Mouse (Mus musculus) embryo, embryonic 9.5 days (tissue): ENCODE measurements around the gene Rbmy.
"Not testable (repeated sequence)": the region's sequence is repeated elsewhere in the genome, so short reads cannot be mapped to it uniquely, and the experiment has no call there.

ENCODE experiments used
- DNase-seq: peaks from one replicate; pipeline ENCODE4 v3.0.0-alpha.2; 2017; ENCODE audit errors: extremely low spot score

Rbmy gene

GRCm38 (mm10) chrY:2830380-2830779 is at the start of gene Rbmy, which contains the start of gene Gm10256:
Gene Rbmy, plus strand, starts transcription at chrY:2830680.
Gene Gm10256, plus strand, starts transcription at chrY:2830699.
- not testable (repeated sequence) for DNase-seq

- not testable (repeated sequence) for DNase-seq
These were observed 34.4 kb upstream of the Rbmy start, which contains the start of gene Gm4064 for GRCm38 (mm10) chrY:2796105-2796504. Gene Gm4064, minus strand, starts transcription at chrY:2796205.
